Mouse (Mus musculus) heart, embryonic 11.5 days (tissue): ENCODE measurements around the gene Plekha5. TPM values are rescaled to one million over a fixed set of nuclear protein-coding genes. Genes with fewer than 3 reads are reported as not detected.

Experiments
- ATAC-seq: fragments of 200-750 bp; cut with Nextera tagmentation; replicated peaks from 2 replicates; pipeline ENCODE4 v1.8.0; 2017; ENCODE audit warnings: moderate library complexity; ENCODE audit not compliant: insufficient number of reproducible peaks, low FRiP score, low TSS enrichment
- H3K27ac ChIP-seq: fragments of 300-500 bp; sonication (generic); 2 replicates; pipeline ENCODE4 v1.5.1; 2014; ENCODE audit warnings: mild to moderate bottlenecking, low read depth, low read length
- H3K27me3 ChIP-seq: fragments of 300-500 bp; sonication (generic); 2 replicates; pipeline ENCODE4 v1.6.1; 2014; ENCODE audit warnings: mild to moderate bottlenecking, low read length, mixed read lengths; ENCODE audit not compliant: control insufficient read depth, insufficient read depth
- H3K36me3 ChIP-seq: fragments of 300-500 bp; sonication (generic); 2 replicates; pipeline ENCODE4 v1.6.1; 2014; ENCODE audit warnings: mild to moderate bottlenecking, low read length, moderate library complexity, mixed read lengths; ENCODE audit not compliant: control insufficient read depth, insufficient read depth
- H3K4me1 ChIP-seq: fragments of 300-500 bp; sonication (generic); 2 replicates; pipeline ENCODE4 v1.6.1; 2014; ENCODE audit warnings: low read length; ENCODE audit not compliant: control insufficient read depth, insufficient read depth
- H3K4me2 ChIP-seq: fragments of 300-500 bp; sonication (generic); 2 replicates; pipeline ENCODE4 v1.6.1; 2014; ENCODE audit warnings: mild to moderate bottlenecking, moderate library complexity
- H3K4me3 ChIP-seq: fragments of 300-500 bp; sonication (generic); 2 replicates; pipeline ENCODE4 v1.5.1; 2014; ENCODE audit warnings: low read depth, low read length
- H3K9ac ChIP-seq: fragments of 300-500 bp; sonication (generic); 2 replicates; pipeline ENCODE4 v1.6.1; 2014; ENCODE audit warnings: mild to moderate bottlenecking, low read depth, low read length, moderate library complexity
- H3K9me3 ChIP-seq: fragments of 300-500 bp; sonication (generic); replicated peaks from 2 replicates; pipeline ENCODE4 v1.6.1; 2016; ENCODE audit warnings: low read length; ENCODE audit not compliant: control insufficient read depth
- WGBS: fragments of 180-500 bp; shearing (Covaris S2); extraction: QIAGEN DNeasy Blood & Tissue Kit; methylation state at CpG from one replicate; pipeline ENCODE4 v1.1.7; 2014; ENCODE audit not compliant: insufficient replicate concordance; 5-methylcytosine and 5-hydroxymethylcytosine counted together
- polyA plus RNA-seq: library from polyadenylated mRNA; unstranded; fragments of >200 nt; fragmentation: Nextera tagmentation; extraction: Ambion mirVana; gene quantifications from 2 replicates; pipeline ENCODE4 v1.2.1, GENCODE M21; 2014

The Plekha5 gene
- polyA plus RNA-seq, 1 experiment from 2014 or later: 25.7 TPM

- H3K9me3 ChIP-seq: no peaks in the 10 kb centered on the region
- H3K4me3 ChIP-seq: no peak overlapping the region
- 90% methylated on average over 21 of the region's 21 CpGs for WGBS
- H3K36me3 ChIP-seq: no peaks in the 10 kb centered on the region
- no peak overlapping the region for H3K27ac ChIP-seq
- H3K4me1 ChIP-seq: peaks cover 2% of the 10 kb centered on the region; the same call in 1 of the 2 replicates
- no peaks in the 10 kb centered on the region for H3K27me3 ChIP-seq
- H3K4me2 ChIP-seq: no peak overlapping the region
- ATAC-seq: no peak
- H3K9ac ChIP-seq: no peak overlapping the region
These were observed 24.3 kb downstream of the Plekha5 start for GRCm38 (mm10) chr6:140448010-140448739.

- Histone ChIP-seq H3K4me1 (no peaks in the 10 kb centered on the region), H3K36me3 (no peaks in the 10 kb centered on the region), H3K9me3 (no peaks in the 10 kb centered on the region), H3K4me2 (no peak overlapping the region), H3K9ac (no peak overlapping the region), H3K27ac (no peak overlapping the region), H3K27me3 (no peaks in the 10 kb centered on the region), H3K4me3 (no peak overlapping the region)
- ATAC-seq: no peak
- WGBS: 75% methylated on average over 5 of the region's 5 CpGs
These were observed 26.8 kb downstream of the Plekha5 start for GRCm38 (mm10) chr6:140450693-140451092.

- 89% methylated on average over 8 of the region's 8 CpGs for WGBS
- H3K36me3 ChIP-seq: no peaks in the 10 kb centered on the region
- H3K4me2 ChIP-seq: no peak overlapping the region
- no peak for ATAC-seq
- no peaks in the 10 kb centered on the region for H3K27me3 ChIP-seq
- H3K4me1 ChIP-seq: no peaks in the 10 kb centered on the region
- no peak overlapping the region for H3K27ac ChIP-seq
- H3K4me3 ChIP-seq: no peak overlapping the region
- no peak overlapping the region for H3K9ac ChIP-seq
- H3K9me3 ChIP-seq: no peaks in the 10 kb centered on the region
These were observed 28.9 kb downstream of the Plekha5 start for GRCm38 (mm10) chr6:140452736-140453135.

- WGBS: 92% methylated on average over 5 of the region's 5 CpGs
- no peak for ATAC-seq
- H3K4me3 ChIP-seq: no peak overlapping the region
- no peak overlapping the region for H3K27ac ChIP-seq
- H3K9ac ChIP-seq: no peak overlapping the region
- H3K27me3 ChIP-seq: no peaks in the 10 kb centered on the region
- H3K9me3 ChIP-seq: no peaks in the 10 kb centered on the region
- H3K4me2 ChIP-seq: no peak overlapping the region
- H3K36me3 ChIP-seq: no peaks in the 10 kb centered on the region
- no peaks in the 10 kb centered on the region for H3K4me1 ChIP-seq
These were observed 29.6 kb downstream of the Plekha5 start for GRCm38 (mm10) chr6:140453454-140453853.

- no peak for ATAC-seq
- no peak overlapping the region for H3K9ac ChIP-seq
- no peaks in the 10 kb centered on the region for H3K27me3 ChIP-seq
- WGBS: 84% methylated on average over 3 of the region's 3 CpGs
- no peaks in the 10 kb centered on the region for H3K36me3 ChIP-seq
- no peak overlapping the region for H3K4me2 ChIP-seq
- no peaks in the 10 kb centered on the region for H3K9me3 ChIP-seq
- H3K27ac ChIP-seq: no peak overlapping the region
- H3K4me3 ChIP-seq: no peak overlapping the region
- no peaks in the 10 kb centered on the region for H3K4me1 ChIP-seq
These were observed 30.5 kb downstream of the Plekha5 start for GRCm38 (mm10) chr6:140454388-140454787.

GRCm38 (mm10) chr6:140455851-140456250 lies 32.0 kb downstream of the Plekha5 start:
- Histone ChIP-seq H3K9me3 (no peaks in the 10 kb centered on the region), H3K4me2 (no peak overlapping the region), H3K27me3 (no peaks in the 10 kb centered on the region), H3K4me3 (no peak overlapping the region), H3K36me3 (no peaks in the 10 kb centered on the region), H3K4me1 (no peaks in the 10 kb centered on the region), H3K9ac (no peak overlapping the region), H3K27ac (no peak overlapping the region)
- ATAC-seq: no peak
- WGBS: 57% methylated on average over 3 of the region's 3 CpGs

- Histone ChIP-seq H3K27ac (no peak overlapping the region), H3K4me3 (no peak overlapping the region), H3K4me2 (no peak overlapping the region), H3K36me3 (no peaks in the 10 kb centered on the region), H3K27me3 (no peaks in the 10 kb centered on the region), H3K9ac (no peak overlapping the region), H3K4me1 (no peaks in the 10 kb centered on the region), H3K9me3 (no peaks in the 10 kb centered on the region)
- 92% methylated on average over 15 of the region's 15 CpGs for WGBS
- ATAC-seq: no peak
These were observed 32.7 kb downstream of the Plekha5 start for GRCm38 (mm10) chr6:140456393-140457163.

GRCm38 (mm10) chr6:140460398-140460797 lies 36.5 kb downstream of the Plekha5 start:
- Histone ChIP-seq H3K9me3 (no peaks in the 10 kb centered on the region), H3K27me3 (no peaks in the 10 kb centered on the region), H3K27ac (no peak overlapping the region), H3K36me3 (no peaks in the 10 kb centered on the region), H3K4me2 (no peak overlapping the region), H3K4me1 (no peaks in the 10 kb centered on the region), H3K4me3 (no peak overlapping the region), H3K9ac (no peak overlapping the region)
- WGBS: 82% methylated on average over 7 of the region's 7 CpGs
- no peak for ATAC-seq
